Mouse (Mus musculus): ENCODE data around the gene Acta1.

The Acta1 gene

GRCm38 (mm10) chr8:123894502-123895097, at the start of gene Acta1:
TSS of gene Acta1 (minus strand) at chr8:123894751.
- DNase-seq (ENCODE audit: low spot score), result no peak

- no peak for DNase-seq (ENCODE audit: low spot score)
Measured at GRCm38 (mm10) chr8:123929026-123929425, 34.5 kb upstream of the Acta1 start.

GRCm38 (mm10) chr8:123925671-123926070, 31.1 kb upstream of the Acta1 start:
- no peak for DNase-seq (ENCODE audit: low spot score)

GRCm38 (mm10) chr8:123924719-123925118, 30.2 kb upstream of the Acta1 start:
- DNase-seq (ENCODE audit: low spot score), result peak; percentile 68

- DNase-seq (ENCODE audit: low spot score), result no peak
Measured at GRCm38 (mm10) chr8:123914635-123915034, 20.1 kb upstream of the Acta1 start.

GRCm38 (mm10) chr8:123912265-123912664, 17.7 kb upstream of the Acta1 start:
- no peak for DNase-seq (ENCODE audit: low spot score)

GRCm38 (mm10) chr8:123907604-123908003, 13.1 kb upstream of the Acta1 start:
- DNase-seq (ENCODE audit: low spot score), result no peak

- no peak for DNase-seq (ENCODE audit: low spot score)
Measured at GRCm38 (mm10) chr8:123902653-123903052, 8.1 kb upstream of the Acta1 start.

GRCm38 (mm10) chr8:123899366-123899765, 4.8 kb upstream of the Acta1 start:
- DNase-seq (ENCODE audit: low spot score), result no peak

- no peak for DNase-seq (ENCODE audit: low spot score)
Measured at GRCm38 (mm10) chr8:123898576-123898975, 4.0 kb upstream of the Acta1 start.

- DNase-seq (ENCODE audit: low spot score), result no peak
Measured at GRCm38 (mm10) chr8:123896774-123897173, 2.2 kb upstream of the Acta1 start.

- no peak for DNase-seq (ENCODE audit: low spot score)
Measured at GRCm38 (mm10) chr8:123896366-123896761, 1.8 kb upstream of the Acta1 start.

GRCm38 (mm10) chr8:123895680-123896365, 1.3 kb upstream of the Acta1 start:
- DNase-seq (ENCODE audit: low spot score), result no peak

GRCm38 (mm10) chr8:123895230-123895629, 679 bp upstream of the Acta1 start:
- no peak for DNase-seq (ENCODE audit: low spot score)

GRCm38 (mm10) chr8:123893413-123893812, 1.1 kb downstream of the Acta1 start:
- no peak for DNase-seq (ENCODE audit: low spot score)

- DNase-seq (ENCODE audit: low spot score), result no peak
Measured at GRCm38 (mm10) chr8:123892586-123893155, 1.9 kb downstream of the Acta1 start.

GRCm38 (mm10) chr8:123891883-123892585, 2.5 kb downstream of the Acta1 start:
- no peak for DNase-seq (ENCODE audit: low spot score)

- DNase-seq (ENCODE audit: low spot score), result no peak
Measured at GRCm38 (mm10) chr8:123891271-123891670, 3.3 kb downstream of the Acta1 start.

- no peak for DNase-seq (ENCODE audit: low spot score)
Measured at GRCm38 (mm10) chr8:123889797-123890196, 4.8 kb downstream of the Acta1 start.

GRCm38 (mm10) chr8:123887956-123888355, 6.6 kb downstream of the Acta1 start:
- no peak for DNase-seq (ENCODE audit: low spot score)

- no peak for DNase-seq (ENCODE audit: low spot score)
Measured at GRCm38 (mm10) chr8:123887163-123887562, 7.4 kb downstream of the Acta1 start.

GRCm38 (mm10) chr8:123884721-123885565, 9.6 kb downstream of the Acta1 start:
- DNase-seq (ENCODE audit: low spot score), result no peak

Measured in spleen, adult 12 weeks (tissue).